Mouse (Mus musculus): ENCODE measurements around the gene Syne3. TPM values are rescaled to one million over a fixed set of nuclear protein-coding genes. Genes with fewer than 3 reads are reported as not detected.

Syne3 gene
- polyA plus RNA-seq, 1 experiment from 2014 or later = 0.08 TPM

DNA sequence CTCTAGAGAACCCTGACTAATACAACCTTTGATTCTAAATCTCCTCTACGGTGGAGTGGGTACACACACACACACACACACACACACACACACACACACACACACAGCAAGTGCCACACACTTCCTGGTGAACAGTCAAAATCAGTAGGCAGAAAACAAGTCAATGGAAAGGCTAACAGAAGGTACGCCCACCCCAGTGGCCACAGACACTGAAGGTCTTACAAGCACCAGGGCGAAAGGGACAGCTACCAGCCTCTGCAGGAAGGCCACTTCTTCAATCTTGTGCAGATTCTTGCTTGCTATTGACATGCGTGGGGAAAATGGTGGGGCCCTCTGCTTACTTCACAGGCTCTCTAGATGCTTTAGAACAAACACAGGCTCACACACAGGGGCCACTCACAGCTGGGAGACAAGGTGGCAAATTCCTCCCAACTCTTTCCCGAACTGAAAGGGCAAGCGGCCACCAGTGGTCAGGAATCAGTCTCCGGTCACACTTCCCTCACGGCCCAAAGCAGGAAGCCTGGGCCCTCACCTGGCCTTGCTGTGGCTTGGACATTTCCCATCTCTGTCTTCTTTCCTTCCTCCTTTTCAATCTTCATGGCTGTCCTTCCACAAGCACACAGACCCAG is 11.9 kb upstream of the Syne3 start:
- H3K4me3 ChIP-seq (ENCODE audit: low read depth, low read length) = no peak overlapping the region
- no peak overlapping the region for H3K4me2 ChIP-seq (ENCODE audit: low read length)
- H3K4me1 ChIP-seq (replicated peaks; ENCODE audit: control insufficient read depth, insufficient read depth, low read length) = 0 out of 2 replicates have a peak, but pooled peaks cover 2% of the 10 kb centered on the region
- no peak overlapping the region for H3K27ac ChIP-seq (ENCODE audit: low read depth)
- 0 out of 2 replicates have a peak, but pooled peaks cover 6% of the 10 kb centered on the region for H3K9me3 ChIP-seq (ENCODE audit: control insufficient read depth, low read length)
- 75% methylated on average over 8 of the region's 8 CpGs for WGBS
- no peaks in the 10 kb centered on the region for H3K36me3 ChIP-seq (ENCODE audit: control insufficient read depth, insufficient read depth, low read length)
- ATAC-seq (replicated peaks; ENCODE audit: low FRiP score, low TSS enrichment, low read depth) = no peak
- no peak for DNase-seq (ENCODE audit: low spot score)
- H3K9ac ChIP-seq (ENCODE audit: low read length) = no peak overlapping the region
- no peaks in the 10 kb centered on the region for H3K27me3 ChIP-seq (replicated peaks; ENCODE audit: control insufficient read depth, insufficient read depth, low read length)

GRCm38 (mm10) chr12:105019359-105020219 is 10.0 kb upstream of the Syne3 start:
- no peak overlapping the region for H3K9ac ChIP-seq (ENCODE audit: low read length)

GRCm38 (mm10) chr12:105016639-105017038 is 7.0 kb upstream of the Syne3 start:
- Histone ChIP-seq H3K4me1 (replicated peaks; ENCODE audit: control insufficient read depth, insufficient read depth, low read length) (peaks cover 10% of the 10 kb centered on the region; the same call in 1 of the 2 replicates), H3K36me3 (ENCODE audit: control insufficient read depth, insufficient read depth, low read length) (no peaks in the 10 kb centered on the region), H3K27me3 (replicated peaks; ENCODE audit: control insufficient read depth, insufficient read depth, low read length) (0 out of 2 replicates have a peak, but pooled peaks cover 4% of the 10 kb centered on the region), H3K27ac (ENCODE audit: low read depth) (no peak overlapping the region), H3K4me2 (ENCODE audit: low read length) (no peak overlapping the region), H3K9me3 (ENCODE audit: control insufficient read depth, low read length) (no peaks in the 10 kb centered on the region), H3K9ac (ENCODE audit: low read length) (no peak overlapping the region), H3K4me3 (ENCODE audit: low read depth, low read length) (no peak overlapping the region)
- WGBS = 70% methylated on average over 10 of the region's 10 CpGs
- no peak for DNase-seq (ENCODE audit: low spot score)
- no peak for ATAC-seq (replicated peaks; ENCODE audit: low FRiP score, low TSS enrichment, low read depth)

More at GRCm38 (mm10) chr12:105019359-105020219, 10.0 kb upstream of the Syne3 start:
- Histone ChIP-seq H3K27me3 (replicated peaks; ENCODE audit: control insufficient read depth, insufficient read depth, low read length) (no peaks in the 10 kb centered on the region), H3K4me1 (replicated peaks; ENCODE audit: control insufficient read depth, insufficient read depth, low read length) (0 out of 2 replicates have a peak, but pooled peaks cover 2% of the 10 kb centered on the region), H3K4me3 (ENCODE audit: low read depth, low read length) (no peak overlapping the region), H3K9me3 (ENCODE audit: control insufficient read depth, low read length) (0 out of 2 replicates have a peak, but pooled peaks cover 6% of the 10 kb centered on the region), H3K27ac (ENCODE audit: low read depth) (no peak overlapping the region), H3K4me2 (ENCODE audit: low read length) (no peak overlapping the region), H3K36me3 (ENCODE audit: control insufficient read depth, insufficient read depth, low read length) (no peaks in the 10 kb centered on the region)
- ATAC-seq (replicated peaks; ENCODE audit: low FRiP score, low TSS enrichment, low read depth) (no peak), DNase-seq (ENCODE audit: low spot score) (no peak)
- WGBS = 59% methylated on average over 19 of the region's 19 CpGs

GRCm38 (mm10) chr12:105016199-105016598 is 6.6 kb upstream of the Syne3 start:
- no peak overlapping the region for H3K9ac ChIP-seq (ENCODE audit: low read length)
- ATAC-seq (replicated peaks; ENCODE audit: low FRiP score, low TSS enrichment, low read depth) = no peak
- WGBS = 56% methylated on average over 4 of the region's 4 CpGs
- peaks cover 10% of the 10 kb centered on the region; the same call in 1 of the 2 replicates for H3K4me1 ChIP-seq (replicated peaks; ENCODE audit: control insufficient read depth, insufficient read depth, low read length)
- H3K36me3 ChIP-seq (ENCODE audit: control insufficient read depth, insufficient read depth, low read length) = no peaks in the 10 kb centered on the region
- H3K4me3 ChIP-seq (ENCODE audit: low read depth, low read length) = no peak overlapping the region
- H3K4me2 ChIP-seq (ENCODE audit: low read length) = no peak overlapping the region
- H3K27me3 ChIP-seq (replicated peaks; ENCODE audit: control insufficient read depth, insufficient read depth, low read length) = 0 out of 2 replicates have a peak, but pooled peaks cover 4% of the 10 kb centered on the region
- H3K27ac ChIP-seq (ENCODE audit: low read depth) = no peak overlapping the region
- no peak for DNase-seq (ENCODE audit: low spot score)
- H3K9me3 ChIP-seq (ENCODE audit: control insufficient read depth, low read length) = no peaks in the 10 kb centered on the region

DNA sequence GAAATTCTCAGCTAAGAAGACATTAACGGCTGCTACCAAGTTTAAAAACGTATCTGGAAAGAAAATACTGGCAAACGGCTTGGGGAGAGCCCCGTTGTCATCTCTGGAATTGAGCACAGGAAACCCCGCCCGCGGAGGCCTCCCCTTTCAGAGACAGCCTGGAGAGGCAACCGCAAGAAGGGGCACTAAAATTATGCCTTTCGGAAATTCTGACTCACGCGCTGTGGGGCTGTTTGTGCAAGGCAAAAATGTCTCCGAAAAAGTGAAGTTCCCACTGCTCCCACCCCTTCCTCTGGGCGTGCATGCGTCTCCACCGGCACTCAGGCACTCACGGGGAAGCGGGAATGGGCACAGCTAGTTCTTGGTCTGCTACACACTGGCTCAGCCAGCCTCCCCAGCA is 3.5 kb upstream of the Syne3 start:
- Histone ChIP-seq H3K27me3 (replicated peaks; ENCODE audit: control insufficient read depth, insufficient read depth, low read length) (peaks cover 21% of the 10 kb centered on the region), H3K4me3 (ENCODE audit: low read depth, low read length) (no peak overlapping the region), H3K9me3 (ENCODE audit: control insufficient read depth, low read length) (no peaks in the 10 kb centered on the region), H3K27ac (ENCODE audit: low read depth) (no peak overlapping the region; the same call in 1 of the 2 replicates), H3K36me3 (ENCODE audit: control insufficient read depth, insufficient read depth, low read length) (no peaks in the 10 kb centered on the region), H3K4me1 (replicated peaks; ENCODE audit: control insufficient read depth, insufficient read depth, low read length) (peaks cover 22% of the 10 kb centered on the region), H3K9ac (ENCODE audit: low read length) (no peak overlapping the region), H3K4me2 (ENCODE audit: low read length) (peak overlapping the region; percentile 36)
- DNase-seq (ENCODE audit: low spot score) (no peak), ATAC-seq (replicated peaks; ENCODE audit: low FRiP score, low TSS enrichment, low read depth) (no peak)
- WGBS = 22% methylated on average over 17 of the region's 17 CpGs

- no peak for ATAC-seq (replicated peaks; ENCODE audit: low FRiP score, low TSS enrichment, low read depth)
- H3K9me3 ChIP-seq (ENCODE audit: control insufficient read depth, low read length) = no peaks in the 10 kb centered on the region
- peaks cover 27% of the 10 kb centered on the region for H3K27me3 ChIP-seq (replicated peaks; ENCODE audit: control insufficient read depth, insufficient read depth, low read length)
- H3K4me2 ChIP-seq (ENCODE audit: low read length) = no peak overlapping the region
- no peak overlapping the region for H3K4me3 ChIP-seq (ENCODE audit: low read depth, low read length)
- no peak overlapping the region for H3K9ac ChIP-seq (ENCODE audit: low read length)
- H3K4me1 ChIP-seq (replicated peaks; ENCODE audit: control insufficient read depth, insufficient read depth, low read length) = peaks cover 22% of the 10 kb centered on the region
- DNase-seq (ENCODE audit: low spot score) = no peak
- no peak overlapping the region for H3K27ac ChIP-seq (ENCODE audit: low read depth)
- H3K36me3 ChIP-seq (ENCODE audit: control insufficient read depth, insufficient read depth, low read length) = no peaks in the 10 kb centered on the region
- 88% methylated on average over 4 of the region's 4 CpGs for WGBS
Observed at GRCm38 (mm10) chr12:105012314-105012713, 2.7 kb upstream of the Syne3 start.

DNA sequence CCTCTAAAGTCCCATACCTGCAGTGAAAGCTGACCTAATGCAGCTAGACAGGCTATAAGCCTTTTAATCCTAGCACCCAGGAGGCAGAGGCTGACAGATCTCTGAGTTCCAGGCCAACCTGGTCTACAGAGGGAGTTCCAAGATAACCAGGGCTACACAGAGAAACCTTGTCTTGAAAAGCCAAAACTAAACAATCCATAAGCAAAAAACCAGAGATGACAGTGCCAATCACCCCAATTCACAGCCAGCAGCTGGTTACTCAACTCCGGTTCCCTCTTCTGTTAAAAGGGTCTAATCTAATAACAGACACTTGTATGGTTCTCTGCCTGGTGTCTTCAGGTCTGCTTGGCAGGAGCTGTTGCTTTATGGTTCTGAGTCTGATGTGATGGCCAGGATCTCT is 2.0 kb upstream of the Syne3 start:
- ATAC-seq (replicated peaks; ENCODE audit: low FRiP score, low TSS enrichment, low read depth) (no peak), DNase-seq (ENCODE audit: low spot score) (no peak)
- whole genome bisulfite sequencing = 97% methylated on average over 1 of the region's 1 CpGs
- peaks cover 28% of the 10 kb centered on the region for H3K27me3 ChIP-seq (replicated peaks; ENCODE audit: control insufficient read depth, insufficient read depth, low read length)
- H3K27ac ChIP-seq (ENCODE audit: low read depth) = no peak overlapping the region
- H3K4me3 ChIP-seq (ENCODE audit: low read depth, low read length) = no peak overlapping the region
- peaks cover 22% of the 10 kb centered on the region for H3K4me1 ChIP-seq (replicated peaks; ENCODE audit: control insufficient read depth, insufficient read depth, low read length)
- no peaks in the 10 kb centered on the region for H3K36me3 ChIP-seq (ENCODE audit: control insufficient read depth, insufficient read depth, low read length)
- no peak overlapping the region for H3K4me2 ChIP-seq (ENCODE audit: low read length)
- H3K9me3 ChIP-seq (ENCODE audit: control insufficient read depth, low read length) = no peaks in the 10 kb centered on the region
- no peak overlapping the region for H3K9ac ChIP-seq (ENCODE audit: low read length)

DNA sequence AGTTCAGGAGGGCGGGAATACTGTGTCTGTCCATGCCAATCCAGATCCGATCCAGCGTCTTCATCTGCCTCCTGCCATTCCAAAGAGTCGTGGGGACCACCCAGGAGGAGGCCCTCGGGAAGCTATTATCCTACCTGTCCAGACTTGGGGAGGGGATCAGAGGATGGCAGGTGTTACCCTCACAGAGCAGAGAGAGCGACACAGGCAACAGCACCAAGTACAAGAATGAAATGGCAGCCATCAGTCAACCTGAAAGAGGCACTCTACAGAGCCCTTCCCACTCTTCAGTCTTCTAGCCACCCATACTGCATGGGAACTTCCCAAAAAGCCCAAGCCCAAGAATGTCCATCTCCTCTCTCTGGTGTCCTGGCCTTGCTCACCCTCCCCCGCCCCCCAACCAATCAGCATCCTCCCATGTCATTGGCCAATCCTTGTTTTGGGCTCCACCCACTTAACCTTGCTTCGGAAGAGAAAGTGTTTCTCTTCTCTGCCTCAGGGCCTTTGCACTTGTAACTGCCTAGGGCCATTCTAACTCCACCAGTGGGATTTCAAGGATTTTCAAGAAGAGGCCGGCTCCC is 693 bp upstream of the Syne3 start:
- Histone ChIP-seq H3K4me1 (replicated peaks; ENCODE audit: control insufficient read depth, insufficient read depth, low read length) (peaks cover 22% of the 10 kb centered on the region), H3K4me2 (ENCODE audit: low read length) (peak overlapping the region; percentile 96), H3K4me3 (ENCODE audit: low read depth, low read length) (peak overlapping the region; percentile 59), H3K36me3 (ENCODE audit: control insufficient read depth, insufficient read depth, low read length) (no peaks in the 10 kb centered on the region), H3K27me3 (replicated peaks; ENCODE audit: control insufficient read depth, insufficient read depth, low read length) (peaks cover 28% of the 10 kb centered on the region), H3K27ac (ENCODE audit: low read depth) (no peak overlapping the region), H3K9ac (ENCODE audit: low read length) (peak overlapping the region; percentile 35), H3K9me3 (ENCODE audit: control insufficient read depth, low read length) (no peaks in the 10 kb centered on the region)
- DNase-seq (ENCODE audit: low spot score) (no peak), ATAC-seq (replicated peaks; ENCODE audit: low FRiP score, low TSS enrichment, low read depth) (no peak)
- 18% methylated on average over 9 of the region's 9 CpGs for WGBS

All from intestine, embryonic 14.5 days (tissue).